Mouse (Mus musculus): ENCODE measurements around the gene Zscan20.

GRCm38 (mm10) chr4:128646762-128647161 is 36.9 kb upstream of the Zscan20 start:
- TF ChIP-seq HCFC1 (IDR thresholded peaks at IDR 0.05; ENCODE audit: borderline replicate concordance, insufficient read depth, low read length): no peak
- no peak for TF ChIP-seq ZC3H11A (IDR thresholded peaks at IDR 0.05; ENCODE audit: borderline replicate concordance, low read depth, low read length)
- no peak for TF ChIP-seq ZNF384 (IDR thresholded peaks at IDR 0.05; ENCODE audit: low read depth, low read length)

Measured in ES-E14 (cell line).